Mouse (Mus musculus): ENCODE measurements around the gene 1700122O11Rik.

Gene 1700122O11Rik

GRCm38 (mm10) chr17:48027677-48028076 lies 10.4 kb downstream of the 1700122O11Rik start:
- no peak for DNase-seq (ENCODE audit: low spot score)

- DNase-seq (ENCODE audit: low spot score) = no peak
These were observed 11.1 kb downstream of the 1700122O11Rik start for GRCm38 (mm10) chr17:48027019-48027418.

DNA sequence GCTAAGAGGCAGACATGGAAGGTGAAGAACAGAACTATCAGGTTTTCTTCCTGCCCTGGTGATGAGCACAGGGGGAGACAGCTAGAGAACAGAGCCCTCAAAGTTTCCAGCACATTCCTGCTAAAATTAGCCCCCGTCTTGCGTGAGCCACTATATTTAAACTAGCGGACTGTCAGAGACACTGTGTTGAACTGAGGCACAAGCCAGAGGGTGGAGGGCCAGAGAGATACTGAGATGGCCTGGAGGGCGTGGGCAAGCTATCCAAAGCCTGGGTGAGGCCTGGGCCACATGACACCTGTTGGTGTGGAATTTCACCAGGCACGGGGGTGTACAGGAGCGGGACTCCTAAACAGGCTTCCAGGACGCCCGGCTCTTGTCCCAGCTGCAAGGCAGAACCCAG lies 14.0 kb downstream of the 1700122O11Rik start:
- DNase-seq (ENCODE audit: low spot score) = no peak

- DNase-seq (ENCODE audit: low spot score) = no peak
These were observed 18.5 kb downstream of the 1700122O11Rik start for GRCm38 (mm10) chr17:48019585-48019984.

DNA sequence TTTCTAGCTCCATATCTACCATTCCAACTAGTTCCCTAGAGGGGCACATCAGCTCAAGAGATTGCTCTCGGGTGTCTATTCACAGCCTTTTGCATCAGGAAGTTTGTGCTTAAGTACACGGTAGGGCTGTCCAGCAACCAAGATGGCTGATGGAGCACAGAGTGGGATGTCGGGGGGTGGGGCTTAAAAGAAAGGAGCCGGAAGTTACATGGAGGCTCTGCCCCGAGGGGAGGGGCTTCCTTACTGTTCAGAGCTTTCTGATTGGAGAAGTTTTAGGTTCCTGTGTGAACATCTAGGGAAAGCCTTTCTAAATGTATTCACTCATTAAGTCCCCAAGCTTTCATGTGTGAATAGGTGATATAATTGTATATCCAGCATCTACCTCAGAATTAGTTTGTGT lies 21.5 kb downstream of the 1700122O11Rik start:
- no peak for DNase-seq (ENCODE audit: low spot score)

- no peak for DNase-seq (ENCODE audit: low spot score)
These were observed 25.5 kb downstream of the 1700122O11Rik start for GRCm38 (mm10) chr17:48012561-48012960.

DNA sequence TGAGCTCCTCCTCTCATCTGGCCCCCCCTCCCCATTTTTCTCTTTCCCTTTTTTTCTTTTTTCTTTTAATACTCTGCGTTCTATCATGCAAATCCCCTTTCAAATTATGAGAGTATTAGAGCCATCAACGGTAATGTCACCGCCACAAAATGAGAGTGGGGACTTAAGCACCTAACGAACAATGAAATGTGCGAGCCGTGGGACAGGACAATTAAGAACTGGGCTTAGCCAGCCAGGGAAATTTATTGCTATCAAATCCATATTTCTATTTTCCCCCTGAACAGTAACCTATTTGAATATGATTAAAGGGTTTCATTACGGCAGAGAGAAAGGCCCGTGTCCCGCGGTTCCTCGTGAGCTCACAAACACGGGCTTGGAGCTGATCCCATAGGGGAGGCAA lies 27.0 kb downstream of the 1700122O11Rik start:
- DNase-seq (ENCODE audit: low spot score) = no peak

- DNase-seq (ENCODE audit: low spot score) = no peak
These were observed 27.8 kb downstream of the 1700122O11Rik start for GRCm38 (mm10) chr17:48010283-48010682.

- DNase-seq (ENCODE audit: low spot score) = no peak
These were observed 32.3 kb downstream of the 1700122O11Rik start for GRCm38 (mm10) chr17:48005816-48006215.

DNA sequence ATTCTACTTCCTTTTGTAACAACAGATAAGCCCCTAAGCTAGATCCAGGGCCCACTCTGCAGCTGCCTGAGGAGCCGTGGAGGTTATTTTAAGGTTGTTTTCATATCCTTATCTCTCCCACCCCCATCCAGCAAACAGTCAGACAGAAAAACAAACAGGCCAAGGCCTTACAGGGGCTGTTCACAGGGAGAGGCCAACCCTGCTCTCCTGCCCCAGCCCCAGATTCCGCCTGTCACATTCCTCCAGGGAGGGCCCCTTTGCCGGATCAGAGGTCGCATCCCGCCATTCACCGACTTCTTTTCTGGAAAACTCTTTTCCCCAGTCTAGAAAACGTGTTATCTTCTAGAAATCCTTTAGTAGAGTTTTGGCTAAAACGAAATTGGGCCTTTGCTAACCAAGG lies 33.0 kb downstream of the 1700122O11Rik start:
- DNase-seq (ENCODE audit: low spot score) = no peak

DNA sequence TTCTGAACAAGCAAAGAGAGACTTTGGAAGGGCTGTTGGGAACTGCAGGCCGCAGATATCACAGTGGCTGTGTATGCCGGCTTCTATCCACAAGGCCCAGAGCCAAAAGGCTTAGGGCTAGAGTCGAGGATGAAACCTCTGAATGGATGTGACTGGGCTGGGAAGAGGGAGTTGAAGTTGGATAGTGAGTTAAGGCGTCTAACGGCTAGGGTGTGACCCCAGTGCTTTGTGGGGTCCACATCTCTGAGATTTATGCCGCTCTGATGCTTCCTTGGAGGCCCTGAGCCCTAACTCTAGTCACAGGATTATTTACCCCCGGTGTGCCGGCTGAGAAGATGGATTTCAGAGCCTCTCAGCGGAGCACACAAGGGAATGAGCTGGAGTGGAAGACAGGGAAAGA lies 33.5 kb downstream of the 1700122O11Rik start:
- no peak for DNase-seq (ENCODE audit: low spot score)

GRCm38 (mm10) chr17:48002486-48002885 lies 35.6 kb downstream of the 1700122O11Rik start:
- no peak for DNase-seq (ENCODE audit: low spot score)

DNA sequence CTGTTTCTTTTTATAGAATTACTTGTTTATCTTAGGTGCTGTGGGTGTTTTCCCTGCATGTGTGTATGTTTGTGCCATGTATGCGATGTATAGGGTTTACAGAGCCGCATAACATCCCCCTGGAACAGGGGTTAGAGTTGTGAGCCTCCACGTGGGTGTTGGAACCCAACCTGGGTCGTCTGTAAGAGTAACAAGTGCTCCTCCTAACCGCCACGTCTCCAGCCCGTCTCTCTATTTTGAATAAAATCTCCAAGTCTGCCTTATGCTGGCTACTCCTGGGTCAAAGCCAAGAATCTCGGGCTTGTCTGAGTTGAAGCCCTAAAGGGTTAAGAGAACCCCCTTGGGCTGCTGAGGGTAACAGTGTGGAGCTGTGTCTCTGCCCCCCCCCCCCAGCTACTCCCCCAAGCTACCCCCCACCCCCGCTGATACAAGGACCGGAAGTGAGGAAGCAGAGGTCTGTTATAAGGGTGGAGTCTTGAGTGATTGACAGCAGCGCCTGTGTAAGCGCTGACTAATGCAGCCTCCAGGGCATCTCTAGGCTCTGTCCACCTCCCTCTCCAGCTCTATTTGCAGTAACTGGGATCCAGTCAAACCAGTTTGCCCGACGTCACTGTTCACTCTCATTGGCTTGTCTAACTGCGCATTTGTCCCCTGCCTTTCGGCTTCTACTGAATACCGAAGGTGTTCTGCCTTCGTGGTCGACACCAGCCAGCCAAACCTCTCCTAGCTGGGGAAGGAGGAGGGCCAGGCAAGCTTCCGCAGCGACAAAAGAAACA lies 36.3 kb downstream of the 1700122O11Rik start:
- no peak for DNase-seq (ENCODE audit: low spot score)

DNA sequence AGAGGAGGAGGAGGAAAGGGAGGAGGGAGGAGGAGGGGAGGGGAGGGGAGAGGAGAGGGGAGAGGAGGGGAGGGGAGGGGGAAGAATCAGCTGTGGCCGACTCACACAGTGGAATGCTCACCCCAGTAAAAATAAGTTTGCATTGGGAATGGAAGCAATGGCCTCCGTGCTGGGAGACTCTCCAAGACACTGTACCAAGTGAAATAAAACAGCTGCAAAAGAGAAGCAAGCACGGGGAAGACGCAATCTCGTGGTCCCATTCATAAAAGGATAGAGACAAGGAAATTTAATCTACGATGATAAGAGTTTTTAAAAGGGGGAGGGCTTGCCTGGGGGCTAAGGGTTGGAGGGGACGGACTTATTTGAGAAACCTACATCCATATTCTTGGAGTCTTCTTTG lies 36.9 kb downstream of the 1700122O11Rik start:
- DNase-seq (ENCODE audit: low spot score) = no peak

GRCm38 (mm10) chr17:47999812-48000211 lies 38.3 kb downstream of the 1700122O11Rik start:
- no peak for DNase-seq (ENCODE audit: low spot score)

GRCm38 (mm10) chr17:47999403-47999802 lies 38.7 kb downstream of the 1700122O11Rik start:
- no peak for DNase-seq (ENCODE audit: low spot score)

GRCm38 (mm10) chr17:47997806-47998205 lies 40.3 kb downstream of the 1700122O11Rik start:
- no peak for DNase-seq (ENCODE audit: low spot score)

DNA sequence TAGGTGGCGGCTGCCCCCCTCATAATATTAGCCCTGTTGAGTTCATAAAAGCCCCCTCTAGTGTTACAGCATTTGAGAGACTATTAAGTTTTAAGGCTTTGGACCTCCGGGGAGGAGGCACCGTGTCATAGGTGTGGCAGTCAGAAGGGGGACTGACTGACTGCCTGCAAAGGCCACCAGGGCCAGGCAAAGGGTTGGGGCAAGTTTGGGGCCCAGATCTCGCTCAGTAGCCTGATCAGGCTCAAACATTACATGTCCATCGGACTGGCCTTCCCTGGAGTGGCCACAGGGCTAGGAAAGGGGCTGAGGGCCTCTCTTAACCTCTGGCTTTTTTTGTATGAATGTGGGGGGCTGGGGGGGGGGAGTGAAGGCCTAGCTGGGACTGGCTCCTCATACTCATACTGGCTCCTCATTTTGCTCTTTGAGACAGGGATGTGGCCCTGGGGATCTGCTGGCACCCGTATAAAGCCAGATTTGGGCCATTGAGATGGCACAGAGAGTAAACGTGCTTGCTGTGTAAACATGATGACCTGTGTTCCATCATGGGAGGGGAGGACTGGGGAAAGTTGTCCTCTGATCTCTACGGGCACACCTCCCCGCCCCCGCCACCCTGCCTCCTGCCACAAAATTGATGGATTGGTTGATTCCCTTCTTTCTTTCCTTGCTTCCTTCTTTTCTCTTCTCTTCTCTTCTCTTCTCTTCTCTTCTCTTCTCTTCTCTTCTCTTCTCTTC lies 47.5 kb downstream of the 1700122O11Rik start:
- no peak for DNase-seq (ENCODE audit: low spot score)

GRCm38 (mm10) chr17:47989951-47990378 lies 48.1 kb downstream of the 1700122O11Rik start:
- DNase-seq (ENCODE audit: low spot score) = no peak

DNA sequence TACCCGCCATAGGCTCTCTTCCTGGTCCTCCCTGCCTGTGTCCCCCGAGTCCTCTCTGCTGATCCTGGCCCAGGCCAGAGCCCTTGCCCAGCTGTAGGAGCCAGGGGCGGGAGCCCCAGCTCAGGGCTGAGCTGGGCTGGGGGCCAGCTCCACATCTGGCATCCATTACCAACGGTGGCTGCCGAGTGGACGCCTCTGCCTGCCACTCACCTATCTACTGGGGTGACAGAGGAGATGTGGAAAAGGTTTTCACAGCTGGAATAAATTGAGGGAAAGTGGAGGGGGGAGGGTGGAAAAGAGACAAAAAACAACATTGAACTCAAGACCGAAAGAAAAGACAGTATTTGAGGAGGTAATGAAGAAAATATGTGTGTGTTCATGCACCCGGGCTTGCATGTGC lies 49.3 kb downstream of the 1700122O11Rik start:
- no peak for DNase-seq (ENCODE audit: low spot score)

DNA sequence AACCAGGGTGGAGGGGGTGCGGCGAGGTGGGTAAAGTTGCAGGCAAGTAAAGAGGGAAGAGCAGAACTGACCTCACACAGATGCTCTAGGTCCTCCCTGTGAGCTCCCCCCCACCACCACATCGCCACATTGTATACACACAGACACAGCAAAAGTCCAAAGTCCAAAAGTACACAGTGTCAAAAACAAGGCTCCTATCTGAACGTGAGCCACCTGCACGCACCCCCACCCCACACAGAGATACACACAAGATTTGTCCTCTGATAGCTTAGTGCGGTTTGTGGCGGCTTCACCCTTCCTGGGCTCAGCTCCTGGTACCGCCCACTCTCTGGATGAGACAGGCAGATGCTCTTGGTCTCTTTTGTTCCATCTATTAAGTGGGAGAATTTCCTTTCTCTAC lies 50.0 kb downstream of the 1700122O11Rik start:
- no peak for DNase-seq (ENCODE audit: low spot score)
